Comparison of ENCODE assay signal across 9 mouse cellular contexts in genomic region chr12:56519738-56520191, GRCm38 (mm10). TPM values are rescaled to one million over a fixed set of nuclear protein-coding genes. Genes with fewer than 3 reads are reported as not detected.
DNase-seq lines count a peak whose midpoint lies in the region; ATAC-seq and TF ChIP-seq lines count a peak whose summit lies in the region.
"Had no signal": no experiment of that assay in that cellular context is flagged by ENCODE, and none has a peak within 500 bp of the region (broad histone marks: within the 10 kb centered on the region; RNA-seq: fewer than 3 reads in every experiment).

No protein-coding gene starts in this region.

- H3K27me3 ChIP-seq in hindbrain, postnatal 0 days (ENCODE audit: insufficient read depth, low read length) = peaks cover 86% of the 10 kb centered on the region
- peaks cover 87% of the 10 kb centered on the region for H3K27me3 ChIP-seq in midbrain, embryonic 15.5 days (replicated peaks)

- H3K4me2 ChIP-seq in hindbrain, postnatal 0 days (ENCODE audit: low read depth, low read length) = no peak overlapping the region
- H3K4me2 ChIP-seq in midbrain, embryonic 15.5 days = peak overlapping the region; percentile 25

- no peaks in the 10 kb centered on the region for H3K36me3 ChIP-seq in hindbrain, postnatal 0 days (ENCODE audit: insufficient read depth, low read length)
- no peaks in the 10 kb centered on the region for H3K36me3 ChIP-seq in midbrain, embryonic 15.5 days (replicated peaks)

- peak; percentile 33; the same call in 1 of the 2 replicates for TF ChIP-seq POLR2A in lung, adult 2 months (IDR thresholded peaks at IDR 0.05; ENCODE audit: borderline replicate concordance, extremely low read depth, low read depth, low read length)

- no peak overlapping the region for H3K9ac ChIP-seq in hindbrain, postnatal 0 days (replicated peaks; ENCODE audit: low read length)
- no peak overlapping the region for H3K9ac ChIP-seq in midbrain, embryonic 15.5 days

- 2% methylated on average over 30 of the region's 30 CpGs for WGBS in lung, adult 2 months
- WGBS in hindbrain, postnatal 0 days = 2% methylated on average over 30 of the region's 30 CpGs
- whole genome bisulfite sequencing in midbrain, embryonic 15.5 days = under 1% methylated on average over 30 of the region's 30 CpGs

- TF ChIP-seq CTCF in lung, adult 2 months (IDR thresholded peaks at IDR 0.05; ENCODE audit: insufficient read depth, low read length) = no peak
- TF ChIP-seq CTCF in hindbrain, postnatal 0 days (IDR thresholded peaks at IDR 0.05; ENCODE audit: low read depth) = no peak

- ATAC-seq in hindbrain, postnatal 0 days = peak; percentile 21; the same call in 1 of the 2 replicates
- peak; percentile 55; the same call in 1 of the 2 replicates for ATAC-seq in midbrain, embryonic 15.5 days (replicated peaks)

- no peaks in the 10 kb centered on the region for H3K9me3 ChIP-seq in hindbrain, postnatal 0 days (ENCODE audit: low read length)
- H3K9me3 ChIP-seq in midbrain, embryonic 15.5 days = no peaks in the 10 kb centered on the region

- peak overlapping the region; percentile 32 for H3K4me3 ChIP-seq in lung, adult 2 months (replicated peaks; ENCODE audit: extremely low read depth, low read depth, low read length)
- no peak overlapping the region for H3K4me3 ChIP-seq in hindbrain, postnatal 0 days (ENCODE audit: low read length)
- no peak overlapping the region for H3K4me3 ChIP-seq in midbrain, embryonic 15.5 days
- H3K4me3 ChIP-seq: megakaryocyte, embryonic 14.5 days had no signal

- H3K4me1 ChIP-seq in lung, adult 2 months (ENCODE audit: control insufficient read depth, insufficient read depth, low read length) = no peaks in the 10 kb centered on the region; the same call in 1 of the 2 replicates
- H3K4me1 ChIP-seq in hindbrain, postnatal 0 days (ENCODE audit: insufficient read depth, low read length) = no peaks in the 10 kb centered on the region
- H3K4me1 ChIP-seq in midbrain, embryonic 15.5 days = peaks cover 8% of the 10 kb centered on the region

- no peak overlapping the region for H3K27ac ChIP-seq in hindbrain, postnatal 0 days
- no peak overlapping the region for H3K27ac ChIP-seq in midbrain, embryonic 15.5 days

- peak; percentile 45 for DNase-seq in embryo, embryonic 11 days
- DNase-seq in embryo, embryonic 9.5 days (ENCODE audit: extremely low spot score) = no peak
- DNase-seq in lung, adult 2 months = peak; percentile 48
- DNase-seq in lung, postnatal 14 days = no peak
- no peak for DNase-seq in hindbrain, postnatal 0 days (ENCODE audit: low spot score)
- DNase-seq in cerebellum, postnatal 36 days = no peak
- DNase-seq in adrenal gland, postnatal 4 days (ENCODE audit: low spot score in 2 of 2) = no peak

RNA-seq across cellular contexts. Expression of gene Nkx2-1, which starts 16.9 kb away (rescaled TPM):
- 267 and 400 TPM in 2 replicates for polyA plus RNA-seq in lung, adult 2 months (2012; rRNA removed)
- total RNA-seq in hindbrain, postnatal 0 days (2014; rRNA removed) = 0.25 and 0.42 TPM in 2 replicates
- polyA plus RNA-seq in hindbrain, postnatal 0 days (2015; fragmentation: Nextera tagmentation; extraction: Ambion mirVana) = not detected in 2 replicates
- polyA plus RNA-seq in midbrain, embryonic 15.5 days (2015; fragmentation: Nextera tagmentation; extraction: Ambion mirVana) = 6.3 and 8.0 TPM in 2 replicates
- not detected for total RNA-seq in adrenal gland, postnatal 4 days (2021)

Comparison
In these comparisons a context has a peak if more than half of its experiments do, and no peak if none do; other contexts are left out.
1. DNase-seq: peak in embryo, embryonic 11 days (single experiment) and lung, adult 2 months (single experiment); none in embryo, embryonic 9.5 days (single experiment), lung, postnatal 14 days (single experiment), hindbrain, postnatal 0 days (single experiment), cerebellum, postnatal 36 days (0 of 2) and adrenal gland, postnatal 4 days (0 of 2).
2. RNA of gene Nkx2-1, which starts 16.9 kb away (polyA plus RNA-seq): 267 to 400 TPM in lung, adult 2 months; 6.3 to 8.0 TPM in midbrain, embryonic 15.5 days and not detected in hindbrain, postnatal 0 days; every median in the first group is over 10 times any median in the second.